Mouse (Mus musculus) heart, postnatal 0 days (tissue): ENCODE measurements around the gene Bbs10. TPM values are rescaled to one million over a fixed set of nuclear protein-coding genes. Genes with fewer than 3 reads are reported as not detected.

Experiments
- ATAC-seq: fragments of 200-750 bp; cut with Nextera tagmentation; 2 replicates; pipeline ENCODE4 v1.8.0; 2017; ENCODE audit warnings: low read depth, moderate number of reproducible peaks, moderate library complexity; ENCODE audit not compliant: insufficient read depth
- DNase-seq: peaks from one replicate; pipeline ENCODE4 v3.0.0-alpha.2; 2016; ENCODE audit warnings: low spot score
- H3K27ac ChIP-seq: fragments of 300-500 bp; sonication (generic); 2 replicates; pipeline ENCODE4 v1.5.1; 2014; ENCODE audit warnings: low read depth, mild to moderate bottlenecking
- H3K27me3 ChIP-seq: fragments of 300-500 bp; sonication (generic); 2 replicates; pipeline ENCODE4 v1.6.1; 2014; ENCODE audit warnings: low read length, mixed read lengths; ENCODE audit not compliant: control insufficient read depth, insufficient read depth
- H3K36me3 ChIP-seq: fragments of 300-500 bp; sonication (generic); replicated peaks from 2 replicates; pipeline ENCODE4 v1.6.1; 2014; ENCODE audit warnings: low read length, mixed read lengths; ENCODE audit not compliant: control insufficient read depth, insufficient read depth
- H3K4me1 ChIP-seq: fragments of 300-500 bp; sonication (generic); 2 replicates; pipeline ENCODE4 v1.6.1; 2014; ENCODE audit warnings: antibody characterized with exemption; ENCODE audit not compliant: control insufficient read depth, insufficient read depth
- H3K4me2 ChIP-seq: fragments of 300-500 bp; sonication (generic); 2 replicates; pipeline ENCODE4 v1.6.1; 2014; ENCODE audit warnings: low read depth, mild to moderate bottlenecking, low read length, moderate library complexity
- H3K4me3 ChIP-seq: fragments of 300-500 bp; sonication (generic); 2 replicates; pipeline ENCODE4 v1.5.1; 2014; ENCODE audit warnings: low read depth, low read length
- H3K9ac ChIP-seq: fragments of 300-500 bp; sonication (generic); replicated peaks from 2 replicates; pipeline ENCODE4 v1.6.1; 2014; ENCODE audit warnings: low read depth, low read length, mixed read lengths
- H3K9me3 ChIP-seq: fragments of 300-500 bp; sonication (generic); replicated peaks from 2 replicates; pipeline ENCODE4 v1.6.1; 2016; ENCODE audit warnings: low read length; ENCODE audit not compliant: control insufficient read depth
- CTCF ChIP-seq: IDR thresholded peaks from 2 replicates; pipeline ENCODE4 v1.5.1; 2016; ENCODE audit warnings: antibody characterized with exemption, control low read depth, low read depth
- EP300 ChIP-seq: IDR thresholded peaks from 2 replicates; pipeline ENCODE4 v1.6.1; 2016; ENCODE audit warnings: antibody characterized with exemption, low read depth
- WGBS: fragments of 180-500 bp; shearing (Covaris S2); extraction: QIAGEN DNeasy Blood & Tissue Kit; methylation state at CpG from one replicate; pipeline ENCODE4 v1.1.7; 2014; 5-methylcytosine and 5-hydroxymethylcytosine counted together
- polyA plus RNA-seq: library from polyadenylated mRNA; unstranded; fragments of >200 nt; fragmentation: Nextera tagmentation; extraction: Ambion mirVana; gene quantifications from 2 replicates; pipeline ENCODE4 v1.2.1, GENCODE M21; 2015
- total RNA-seq: library from RNA; depleted of rRNA; stranded (reverse); fragments of >200 nt; gene quantifications from 2 replicates; pipeline ENCODE4 v1.2.3, GENCODE M21; 2014; ENCODE audit warnings: low replicate concordance; rRNA removed

Gene Bbs10
- total and polyA plus RNA-seq, 2 experiments from 2014 or later: 2.5 to 7.2 TPM

GRCm38 (mm10) chr10:111339296-111339695, 40.8 kb downstream of the Bbs10 start:
- Histone ChIP-seq H3K27ac (no peak overlapping the region), H3K4me2 (no peak overlapping the region), H3K4me3 (no peak overlapping the region), H3K4me1 (no peaks in the 10 kb centered on the region; the same call in 1 of the 2 replicates), H3K9ac (no peak overlapping the region), H3K27me3 (no peaks in the 10 kb centered on the region), H3K36me3 (no peaks in the 10 kb centered on the region), H3K9me3 (no peaks in the 10 kb centered on the region)
- TF ChIP-seq CTCF: no peak
- TF ChIP-seq EP300: no peak
- DNase-seq (no peak), ATAC-seq (no peak)
- WGBS: 80% methylated on average over 11 of the region's 11 CpGs

DNA sequence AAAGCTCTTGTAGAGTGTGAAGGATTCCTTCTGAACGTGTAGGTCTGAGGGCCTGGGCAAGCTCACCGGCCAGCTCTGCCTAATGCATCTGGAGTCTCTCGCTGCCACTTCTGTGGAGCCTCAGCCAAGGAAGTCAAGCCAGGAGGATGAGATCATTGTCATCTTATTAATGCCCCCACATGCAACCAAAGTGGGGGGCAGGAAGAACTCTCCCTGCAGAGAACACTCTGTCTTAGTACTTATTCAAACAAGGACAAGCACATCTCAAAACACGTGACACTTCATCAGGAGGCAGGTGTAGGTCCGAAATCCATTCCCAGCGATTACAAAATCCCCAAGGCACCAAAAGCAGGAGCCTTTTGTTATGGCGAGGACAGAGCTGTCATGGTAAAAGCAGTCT, 43.3 kb downstream of the Bbs10 start:
- 70% methylated on average over 7 of the region's 7 CpGs for WGBS
- no peak overlapping the region for H3K9ac ChIP-seq

GRCm38 (mm10) chr10:111343555-111343954, 45.1 kb downstream of the Bbs10 start:
- DNase-seq (no peak), ATAC-seq (no peak)
- no peak overlapping the region for H3K9ac ChIP-seq
- no peak overlapping the region for H3K4me3 ChIP-seq
- H3K36me3 ChIP-seq: no peaks in the 10 kb centered on the region
- no peaks in the 10 kb centered on the region for H3K27me3 ChIP-seq
- no peak overlapping the region for H3K4me2 ChIP-seq
- WGBS: 72% methylated on average over 5 of the region's 5 CpGs
- H3K4me1 ChIP-seq: no peaks in the 10 kb centered on the region
- TF ChIP-seq CTCF (no peak), EP300 (no peak)
- no peak overlapping the region for H3K27ac ChIP-seq
- H3K9me3 ChIP-seq: no peaks in the 10 kb centered on the region

More for the DNA sequence above, 43.3 kb downstream of the Bbs10 start:
- no peaks in the 10 kb centered on the region for H3K9me3 ChIP-seq
- no peaks in the 10 kb centered on the region for H3K4me1 ChIP-seq
- TF ChIP-seq CTCF (no peak), EP300 (no peak)
- no peaks in the 10 kb centered on the region for H3K36me3 ChIP-seq
- no peak overlapping the region for H3K4me2 ChIP-seq
- DNase-seq (no peak), ATAC-seq (no peak)
- H3K27ac ChIP-seq: no peak overlapping the region
- no peak overlapping the region for H3K4me3 ChIP-seq
- no peaks in the 10 kb centered on the region for H3K27me3 ChIP-seq

GRCm38 (mm10) chr10:111348263-111348662, 49.8 kb downstream of the Bbs10 start:
- Histone ChIP-seq H3K4me3 (no peak overlapping the region), H3K27me3 (no peaks in the 10 kb centered on the region), H3K27ac (no peak overlapping the region), H3K9me3 (no peaks in the 10 kb centered on the region), H3K9ac (no peak overlapping the region), H3K36me3 (no peaks in the 10 kb centered on the region), H3K4me2 (no peak overlapping the region), H3K4me1 (no peaks in the 10 kb centered on the region)
- ATAC-seq (no peak), DNase-seq (no peak)
- no peak for TF ChIP-seq CTCF
- TF ChIP-seq EP300: no peak
- WGBS: 51% methylated on average over 2 of the region's 2 CpGs

Other genes starting within 250 kb of the Bbs10 start
- 110 and 114 TPM in 2 replicates for gene Osbpl8, start 133.9 kb upstream of the Bbs10 start, total RNA-seq
- gene Osbpl8, start 133.9 kb upstream of the Bbs10 start, polyA plus RNA-seq: 26.3 and 30.8 TPM in 2 replicates
- gene Nap1l1, start 174.5 kb downstream of the Bbs10 start, total RNA-seq: 15.5 and 22.8 TPM in 2 replicates
- 64.2 and 64.5 TPM in 2 replicates for gene Nap1l1, start 174.5 kb downstream of the Bbs10 start, polyA plus RNA-seq
- 3.0 and 15.5 TPM in 2 replicates for gene Phlda1, start 207.6 kb downstream of the Bbs10 start, total RNA-seq
- gene Phlda1, start 207.6 kb downstream of the Bbs10 start, polyA plus RNA-seq: 26.3 and 27.2 TPM in 2 replicates